Mouse (Mus musculus): ENCODE measurements at regions not wholly inside any gene's neighbourhood (a gene's known extent, or its start where the extent isn't known, plus 50 kb on each side); places are given as distances from the start of the nearest gene placed in this dataset.

- ATAC-seq (replicated peaks; ENCODE audit: low FRiP score, low TSS enrichment, low read depth) = no peak
- peaks cover 3% of the 10 kb centered on the region; the same call in 1 of the 2 replicates for H3K4me1 ChIP-seq (replicated peaks; ENCODE audit: control insufficient read depth, insufficient read depth, low read length)
- no peak overlapping the region for H3K27ac ChIP-seq (ENCODE audit: low read depth)
- no peaks in the 10 kb centered on the region for H3K36me3 ChIP-seq (ENCODE audit: control insufficient read depth, insufficient read depth, low read length)
- H3K9me3 ChIP-seq (ENCODE audit: control insufficient read depth, low read length) = no peaks in the 10 kb centered on the region
- H3K4me2 ChIP-seq (ENCODE audit: low read length) = no peak overlapping the region
- peak; percentile 64 for DNase-seq (ENCODE audit: low spot score)
- no peaks in the 10 kb centered on the region for H3K27me3 ChIP-seq (replicated peaks; ENCODE audit: control insufficient read depth, insufficient read depth, low read length)
- H3K9ac ChIP-seq (ENCODE audit: low read length) = no peak overlapping the region
- no peak overlapping the region for H3K4me3 ChIP-seq (ENCODE audit: low read depth, low read length)
- 53% methylated on average over 9 of the region's 9 CpGs for WGBS
Measured at GRCm38 (mm10) chr4:33552856-33553255, 242.7 kb downstream of the Rngtt start.

- Histone ChIP-seq H3K4me1 (replicated peaks; ENCODE audit: control insufficient read depth, insufficient read depth, low read length) (peaks cover 3% of the 10 kb centered on the region; the same call in 1 of the 2 replicates), H3K9me3 (ENCODE audit: control insufficient read depth, low read length) (no peaks in the 10 kb centered on the region), H3K4me2 (ENCODE audit: low read length) (no peak overlapping the region), H3K9ac (ENCODE audit: low read length) (no peak overlapping the region), H3K27me3 (replicated peaks; ENCODE audit: control insufficient read depth, insufficient read depth, low read length) (no peaks in the 10 kb centered on the region), H3K27ac (ENCODE audit: low read depth) (no peak overlapping the region), H3K36me3 (ENCODE audit: control insufficient read depth, insufficient read depth, low read length) (no peaks in the 10 kb centered on the region), H3K4me3 (ENCODE audit: low read depth, low read length) (no peak overlapping the region)
- ATAC-seq (replicated peaks; ENCODE audit: low FRiP score, low TSS enrichment, low read depth) (no peak), DNase-seq (ENCODE audit: low spot score) (peak; percentile 18)
- 35% methylated on average over 6 of the region's 6 CpGs for WGBS
Measured at GRCm38 (mm10) chr4:33554606-33555005, 244.5 kb downstream of the Rngtt start.

DNA sequence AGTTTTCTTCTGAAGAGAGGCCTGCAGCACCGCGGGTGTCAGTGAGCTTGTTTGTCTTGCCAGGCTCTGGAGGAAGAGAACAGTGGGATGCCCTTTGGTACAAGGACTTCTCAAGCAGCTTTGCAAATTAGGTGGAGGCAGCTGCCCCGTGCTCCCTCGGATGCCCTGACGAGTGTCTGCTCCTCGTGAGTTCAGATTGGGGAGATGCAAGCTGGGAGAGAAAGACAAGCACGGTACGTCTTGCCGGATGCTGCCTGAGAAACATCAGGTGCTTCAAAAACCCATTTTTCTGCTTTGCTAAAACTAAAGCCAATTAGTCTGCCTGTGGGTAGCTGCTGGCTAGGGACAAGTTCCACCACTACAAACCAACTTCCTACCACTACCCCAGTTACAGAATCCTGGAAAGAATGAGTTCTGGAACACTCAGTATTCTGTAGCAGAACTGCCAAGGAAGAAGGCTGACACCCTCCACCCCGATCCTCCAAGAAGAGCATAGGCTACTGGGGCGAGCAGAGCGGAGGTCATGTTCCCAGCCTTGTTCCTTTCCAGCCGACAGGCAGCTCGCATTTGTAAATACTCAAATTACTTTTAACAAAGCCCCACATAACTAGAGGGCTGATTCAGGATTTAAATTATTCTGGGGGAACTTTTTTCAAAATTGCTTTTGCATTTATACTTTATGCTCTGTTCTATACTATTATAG is 245.3 kb downstream of the Rngtt start:
- 17% methylated on average over 14 of the region's 14 CpGs for WGBS
- no peak overlapping the region for H3K9ac ChIP-seq (ENCODE audit: low read length)
- H3K27me3 ChIP-seq (replicated peaks; ENCODE audit: control insufficient read depth, insufficient read depth, low read length) = no peaks in the 10 kb centered on the region
- H3K36me3 ChIP-seq (ENCODE audit: control insufficient read depth, insufficient read depth, low read length) = no peaks in the 10 kb centered on the region
- ATAC-seq (replicated peaks; ENCODE audit: low FRiP score, low TSS enrichment, low read depth) (no peak), DNase-seq (ENCODE audit: low spot score) (peak; percentile 51)
- no peak overlapping the region for H3K27ac ChIP-seq (ENCODE audit: low read depth)
- H3K9me3 ChIP-seq (ENCODE audit: control insufficient read depth, low read length) = no peaks in the 10 kb centered on the region
- no peak overlapping the region for H3K4me2 ChIP-seq (ENCODE audit: low read length)
- no peak overlapping the region for H3K4me3 ChIP-seq (ENCODE audit: low read depth, low read length)
- H3K4me1 ChIP-seq (replicated peaks; ENCODE audit: control insufficient read depth, insufficient read depth, low read length) = peaks cover 3% of the 10 kb centered on the region; the same call in 1 of the 2 replicates

DNA sequence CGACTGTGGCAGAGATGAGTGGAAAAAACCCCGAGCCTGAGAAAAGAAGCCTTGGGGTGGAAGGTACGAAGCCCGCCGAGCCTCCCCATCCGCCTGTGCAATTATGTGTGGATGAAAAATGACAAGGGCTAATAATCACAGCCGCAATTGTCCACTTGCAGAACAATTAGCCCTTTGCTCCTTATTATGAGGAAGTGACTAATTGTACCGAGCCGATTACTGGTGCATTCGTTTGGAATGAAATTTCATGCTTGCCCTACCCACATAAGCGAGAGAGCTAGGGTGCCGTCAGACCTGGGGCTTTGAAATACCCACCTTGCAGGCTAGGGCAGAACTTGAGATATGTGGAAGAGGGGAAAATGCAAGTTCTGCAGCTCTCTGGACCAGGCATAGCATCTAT is 245.9 kb downstream of the Rngtt start:
- no peaks in the 10 kb centered on the region for H3K9me3 ChIP-seq (ENCODE audit: control insufficient read depth, low read length)
- H3K9ac ChIP-seq (ENCODE audit: low read length) = no peak overlapping the region
- no peak overlapping the region for H3K4me3 ChIP-seq (ENCODE audit: low read depth, low read length)
- no peak overlapping the region for H3K4me2 ChIP-seq (ENCODE audit: low read length)
- H3K4me1 ChIP-seq (replicated peaks; ENCODE audit: control insufficient read depth, insufficient read depth, low read length) = peaks cover 3% of the 10 kb centered on the region; the same call in 1 of the 2 replicates
- WGBS = 59% methylated on average over 12 of the region's 12 CpGs
- no peaks in the 10 kb centered on the region for H3K27me3 ChIP-seq (replicated peaks; ENCODE audit: control insufficient read depth, insufficient read depth, low read length)
- ATAC-seq (replicated peaks; ENCODE audit: low FRiP score, low TSS enrichment, low read depth) (no peak), DNase-seq (ENCODE audit: low spot score) (peak; percentile 44)
- H3K36me3 ChIP-seq (ENCODE audit: control insufficient read depth, insufficient read depth, low read length) = no peaks in the 10 kb centered on the region
- no peak overlapping the region for H3K27ac ChIP-seq (ENCODE audit: low read depth)

DNA sequence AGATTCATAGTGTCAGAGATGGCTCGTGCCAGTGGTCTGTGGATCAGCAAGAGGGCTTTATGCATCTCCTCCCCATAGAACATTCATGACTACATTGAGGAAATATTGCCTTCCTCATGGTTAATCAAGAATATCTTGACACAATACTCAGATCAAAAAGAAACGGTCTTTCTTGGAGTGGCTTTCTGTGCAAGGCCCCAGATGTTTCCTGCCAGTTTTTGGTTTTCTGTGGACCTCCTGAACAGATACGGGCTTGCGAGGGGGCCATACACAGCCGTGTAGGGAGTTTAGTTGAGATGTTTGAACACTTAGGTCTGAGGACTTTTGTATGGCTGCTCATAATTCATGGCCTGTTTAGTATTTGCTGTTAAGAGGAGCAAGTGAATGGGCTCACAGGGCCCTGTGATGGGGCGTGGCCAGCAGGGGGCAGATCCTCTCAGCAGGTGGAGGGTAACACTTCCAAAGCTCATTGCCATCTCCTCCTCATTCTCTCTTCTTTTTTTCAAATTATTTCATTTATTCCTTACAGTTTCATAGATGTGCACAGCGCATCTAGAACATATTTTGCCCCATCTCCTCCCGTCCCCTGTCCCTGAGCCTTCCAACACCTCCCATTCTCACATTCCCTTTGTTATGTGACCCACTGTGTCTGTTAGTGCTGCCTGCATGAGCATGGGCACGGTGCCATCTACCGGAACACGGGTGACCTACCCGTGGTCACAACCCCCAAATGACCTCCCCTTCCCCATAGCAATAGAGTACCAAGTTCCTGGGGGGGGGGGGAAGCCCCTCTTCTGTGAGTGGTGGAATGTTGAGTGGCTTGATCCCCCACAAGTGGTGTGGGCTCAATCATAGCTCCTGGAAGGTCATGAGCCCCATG is 246.8 kb downstream of the Rngtt start:
- Histone ChIP-seq H3K4me3 (ENCODE audit: low read depth, low read length) (no peak overlapping the region), H3K4me1 (replicated peaks; ENCODE audit: control insufficient read depth, insufficient read depth, low read length) (peaks cover 3% of the 10 kb centered on the region; the same call in 1 of the 2 replicates), H3K27ac (ENCODE audit: low read depth) (no peak overlapping the region), H3K4me2 (ENCODE audit: low read length) (no peak overlapping the region), H3K9ac (ENCODE audit: low read length) (no peak overlapping the region), H3K36me3 (ENCODE audit: control insufficient read depth, insufficient read depth, low read length) (no peaks in the 10 kb centered on the region), H3K27me3 (replicated peaks; ENCODE audit: control insufficient read depth, insufficient read depth, low read length) (no peaks in the 10 kb centered on the region), H3K9me3 (ENCODE audit: control insufficient read depth, low read length) (no peaks in the 10 kb centered on the region)
- WGBS = 74% methylated on average over 12 of the region's 12 CpGs
- peak; percentile 42 for DNase-seq (ENCODE audit: low spot score)
- ATAC-seq (replicated peaks; ENCODE audit: low FRiP score, low TSS enrichment, low read depth) = no peak

DNA sequence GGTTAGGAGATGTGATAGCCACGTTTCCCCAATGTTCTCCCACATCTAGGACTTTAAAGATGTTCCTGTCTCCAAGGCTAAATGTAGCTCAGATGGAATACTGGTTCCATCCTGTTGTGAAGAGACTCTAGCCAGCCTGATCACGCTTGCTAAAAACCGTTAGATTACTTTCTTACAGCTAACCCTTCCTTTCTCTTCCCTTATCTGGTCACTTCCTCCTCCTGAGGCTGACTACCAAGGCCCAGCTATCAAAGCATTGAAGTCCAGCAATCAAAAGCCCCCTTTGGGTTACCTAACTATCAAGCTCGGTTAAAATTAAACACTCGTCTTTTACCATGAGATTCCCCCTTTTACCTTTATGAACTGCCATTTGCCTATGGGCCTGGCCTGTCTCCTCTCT is 260.2 kb downstream of the Rngtt start:
- Histone ChIP-seq H3K9me3 (ENCODE audit: control insufficient read depth, low read length) (no peaks in the 10 kb centered on the region), H3K9ac (ENCODE audit: low read length) (no peak overlapping the region), H3K4me1 (replicated peaks; ENCODE audit: control insufficient read depth, insufficient read depth, low read length) (no peaks in the 10 kb centered on the region), H3K4me3 (ENCODE audit: low read depth, low read length) (no peak overlapping the region), H3K36me3 (ENCODE audit: control insufficient read depth, insufficient read depth, low read length) (no peaks in the 10 kb centered on the region), H3K4me2 (ENCODE audit: low read length) (no peak overlapping the region), H3K27me3 (replicated peaks; ENCODE audit: control insufficient read depth, insufficient read depth, low read length) (no peaks in the 10 kb centered on the region), H3K27ac (ENCODE audit: low read depth) (no peak overlapping the region)
- no peak for DNase-seq (ENCODE audit: low spot score)
- ATAC-seq (replicated peaks; ENCODE audit: low FRiP score, low TSS enrichment, low read depth) = no peak
- 84% methylated on average over 5 of the region's 5 CpGs for WGBS

- Histone ChIP-seq H3K36me3 (ENCODE audit: control insufficient read depth, insufficient read depth, low read length) (no peaks in the 10 kb centered on the region), H3K27me3 (replicated peaks; ENCODE audit: control insufficient read depth, insufficient read depth, low read length) (no peaks in the 10 kb centered on the region), H3K27ac (ENCODE audit: low read depth) (no peak overlapping the region), H3K9me3 (ENCODE audit: control insufficient read depth, low read length) (no peaks in the 10 kb centered on the region), H3K9ac (ENCODE audit: low read length) (no peak overlapping the region), H3K4me1 (replicated peaks; ENCODE audit: control insufficient read depth, insufficient read depth, low read length) (no peaks in the 10 kb centered on the region), H3K4me2 (ENCODE audit: low read length) (no peak overlapping the region), H3K4me3 (ENCODE audit: low read depth, low read length) (no peak overlapping the region)
- no peak for ATAC-seq (replicated peaks; ENCODE audit: low FRiP score, low TSS enrichment, low read depth)
- 48% methylated on average over 6 of the region's 6 CpGs for WGBS
- DNase-seq (ENCODE audit: low spot score) = peak; percentile 31
Measured at GRCm38 (mm10) chr4:33571351-33571750, 261.2 kb downstream of the Rngtt start.

DNA sequence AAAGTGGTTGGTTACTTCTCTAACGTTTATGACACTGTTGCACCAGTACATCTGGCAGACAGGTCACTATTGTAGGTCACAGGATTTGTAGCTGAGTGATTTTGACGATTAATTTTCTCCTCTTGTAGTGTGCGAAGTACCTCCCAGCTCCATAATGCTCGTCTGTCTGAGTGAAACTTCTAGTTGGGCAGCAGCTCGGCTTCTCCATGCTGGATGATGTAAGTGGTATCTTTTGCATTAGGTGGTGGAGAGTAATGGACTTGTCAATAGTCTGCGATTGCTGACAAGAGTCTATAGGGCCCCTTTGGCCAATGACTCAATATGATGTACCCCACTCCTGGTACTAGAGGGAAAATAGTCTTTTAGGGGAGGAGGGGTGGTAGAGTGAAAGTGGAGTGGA is 267.5 kb downstream of the Rngtt start:
- WGBS = 96% methylated on average over 6 of the region's 6 CpGs

More for the DNA sequence above, 267.5 kb downstream of the Rngtt start:
- Histone ChIP-seq H3K4me1 (replicated peaks; ENCODE audit: control insufficient read depth, insufficient read depth, low read length) (no peaks in the 10 kb centered on the region), H3K4me3 (ENCODE audit: low read depth, low read length) (no peak overlapping the region), H3K4me2 (ENCODE audit: low read length) (no peak overlapping the region), H3K9ac (ENCODE audit: low read length) (no peak overlapping the region), H3K36me3 (ENCODE audit: control insufficient read depth, insufficient read depth, low read length) (no peaks in the 10 kb centered on the region), H3K27me3 (replicated peaks; ENCODE audit: control insufficient read depth, insufficient read depth, low read length) (no peaks in the 10 kb centered on the region), H3K9me3 (ENCODE audit: control insufficient read depth, low read length) (peaks cover 4% of the 10 kb centered on the region; the same call in 1 of the 2 replicates), H3K27ac (ENCODE audit: low read depth) (no peak overlapping the region)
- no peak for ATAC-seq (replicated peaks; ENCODE audit: low FRiP score, low TSS enrichment, low read depth)
- no peak for DNase-seq (ENCODE audit: low spot score)

All from intestine, embryonic 14.5 days (tissue).